Mouse (Mus musculus) neural tube, embryonic 13.5 days (tissue): ENCODE results near the gene Gm12185. TPM values are rescaled to one million over a fixed set of nuclear protein-coding genes. Genes with fewer than 3 reads are reported as not detected.
"Not testable (repeated sequence)": the region's sequence is repeated elsewhere in the genome, so short reads cannot be mapped to it uniquely, and the experiment has no call there.

ENCODE experiments used
- ATAC-seq: fragments of 200-750 bp; cut with Nextera tagmentation; 2 replicates; pipeline ENCODE4 v1.8.0; 2017; ENCODE audit warnings: low read depth, mild to moderate bottlenecking, moderate TSS enrichment, moderate library complexity
- H3K27ac ChIP-seq: fragments of 300-500 bp; sonication (generic); replicated peaks from 2 replicates; pipeline ENCODE4 v1.5.1; 2015; ENCODE audit warnings: moderate library complexity, mild to moderate bottlenecking, inconsistent platforms
- H3K27me3 ChIP-seq: fragments of 300-500 bp; sonication (generic); 2 replicates; pipeline ENCODE4 v1.6.1; 2015; ENCODE audit warnings: mild to moderate bottlenecking, inconsistent platforms
- H3K36me3 ChIP-seq: fragments of 300-500 bp; sonication (generic); 2 replicates; pipeline ENCODE4 v1.6.1; 2015; ENCODE audit warnings: mild to moderate bottlenecking, inconsistent platforms
- H3K4me1 ChIP-seq: fragments of 300-500 bp; sonication (generic); replicated peaks from 2 replicates; pipeline ENCODE4 v1.6.1; 2015; ENCODE audit warnings: inconsistent platforms
- H3K4me2 ChIP-seq: fragments of 300-500 bp; sonication (generic); 2 replicates; pipeline ENCODE4 v1.6.1; 2015; ENCODE audit warnings: inconsistent platforms, mild to moderate bottlenecking, moderate library complexity
- H3K4me3 ChIP-seq: fragments of 300-500 bp; sonication (generic); 2 replicates; pipeline ENCODE4 v1.5.1; 2015; ENCODE audit warnings: mild to moderate bottlenecking, inconsistent platforms
- H3K9ac ChIP-seq: fragments of 300-500 bp; sonication (generic); 2 replicates; pipeline ENCODE4 v1.6.1; 2015; ENCODE audit warnings: moderate library complexity, mild to moderate bottlenecking, inconsistent platforms
- H3K9me3 ChIP-seq: fragments of 300-500 bp; sonication (generic); 2 replicates; pipeline ENCODE4 v1.6.1; 2016; ENCODE audit warnings: inconsistent platforms
- WGBS: fragments of 180-500 bp; shearing (Covaris S2); methylation state at CpG from one replicate; pipeline ENCODE4 v1.1.7; 2015; 5-methylcytosine and 5-hydroxymethylcytosine counted together
- polyA plus RNA-seq: library from polyadenylated mRNA; unstranded; fragments of >200 nt; fragmentation: Nextera tagmentation; extraction: Ambion mirVana; gene quantifications from 2 replicates; pipeline ENCODE4 v1.2.1, GENCODE M21; 2015

Gm12185 gene
- not detected in 2 replicates for polyA plus RNA-seq

GRCm38 (mm10) chr11:48991740-48992520, at the start of gene Gm12185:
Gene Gm12185 (minus strand): TSS chr11:48992226.
- H3K4me3 ChIP-seq, H3K36me3 ChIP-seq, H3K9me3 ChIP-seq, ATAC-seq, H3K27me3 ChIP-seq, H3K4me1 ChIP-seq, H3K27ac ChIP-seq, H3K9ac ChIP-seq, H3K4me2 ChIP-seq: not testable (repeated sequence)
- WGBS = 79% methylated on average over 4 of the region's 4 CpGs

GRCm38 (mm10) chr11:49012074-49012473, 20.0 kb upstream of the Gm12185 start:
- H3K27ac ChIP-seq, ATAC-seq, H3K9ac ChIP-seq, H3K4me1 ChIP-seq, H3K36me3 ChIP-seq, H3K9me3 ChIP-seq, H3K4me2 ChIP-seq, H3K4me3 ChIP-seq, H3K27me3 ChIP-seq: not testable (repeated sequence)

- H3K9me3 ChIP-seq, H3K4me3 ChIP-seq, H3K27me3 ChIP-seq, H3K36me3 ChIP-seq, H3K4me1 ChIP-seq, H3K9ac ChIP-seq, ATAC-seq, H3K27ac ChIP-seq, H3K4me2 ChIP-seq: not testable (repeated sequence)
- 63% methylated on average over 1 of the region's 1 CpGs for WGBS
These were observed 14.8 kb upstream of the Gm12185 start for GRCm38 (mm10) chr11:49006785-49007184.

- not testable (repeated sequence) for H3K36me3 ChIP-seq, H3K4me1 ChIP-seq, H3K4me3 ChIP-seq, H3K9me3 ChIP-seq, H3K27me3 ChIP-seq, H3K9ac ChIP-seq, ATAC-seq, H3K4me2 ChIP-seq, H3K27ac ChIP-seq
- WGBS = 72% methylated on average over 2 of the region's 2 CpGs
These were observed 14.3 kb upstream of the Gm12185 start for GRCm38 (mm10) chr11:49006317-49006716.

GRCm38 (mm10) chr11:49000411-49000810, 8.4 kb upstream of the Gm12185 start:
- 92% methylated on average over 1 of the region's 1 CpGs for WGBS
- H3K4me1 ChIP-seq, H3K9ac ChIP-seq, H3K27ac ChIP-seq, H3K9me3 ChIP-seq, ATAC-seq, H3K36me3 ChIP-seq, H3K27me3 ChIP-seq, H3K4me2 ChIP-seq, H3K4me3 ChIP-seq: not testable (repeated sequence)

GRCm38 (mm10) chr11:48994018-48994417, 2.0 kb upstream of the Gm12185 start, which contains the start of gene Tgtp1:
Gene Tgtp1 (minus strand): TSS chr11:48994172.
- not testable (repeated sequence) for H3K9me3 ChIP-seq, H3K27me3 ChIP-seq, H3K4me3 ChIP-seq, H3K36me3 ChIP-seq, ATAC-seq, H3K9ac ChIP-seq, H3K4me2 ChIP-seq, H3K27ac ChIP-seq, H3K4me1 ChIP-seq
- WGBS = 66% methylated on average over 2 of the region's 2 CpGs

- not testable (repeated sequence) for H3K36me3 ChIP-seq, H3K4me1 ChIP-seq, H3K27me3 ChIP-seq, H3K27ac ChIP-seq, H3K9me3 ChIP-seq, H3K9ac ChIP-seq, H3K4me2 ChIP-seq, H3K4me3 ChIP-seq, ATAC-seq
- WGBS = 58% methylated on average over 10 of the region's 10 CpGs
These were observed 1.3 kb upstream of the Gm12185 start for GRCm38 (mm10) chr11:48993296-48993695.

- H3K9ac ChIP-seq, H3K4me2 ChIP-seq, H3K27ac ChIP-seq, H3K4me3 ChIP-seq, H3K9me3 ChIP-seq, ATAC-seq, H3K4me1 ChIP-seq, H3K27me3 ChIP-seq, H3K36me3 ChIP-seq: not testable (repeated sequence)
- 62% methylated on average over 2 of the region's 2 CpGs for WGBS
These were observed 2.0 kb downstream of the Gm12185 start for GRCm38 (mm10) chr11:48989981-48990380.

GRCm38 (mm10) chr11:48988219-48988618, 3.8 kb downstream of the Gm12185 start:
- not testable (repeated sequence) for H3K4me3 ChIP-seq, H3K27ac ChIP-seq, H3K27me3 ChIP-seq, H3K9me3 ChIP-seq, ATAC-seq, H3K4me1 ChIP-seq, H3K4me2 ChIP-seq, H3K36me3 ChIP-seq, H3K9ac ChIP-seq
- WGBS = 81% methylated on average over 2 of the region's 3 CpGs

GRCm38 (mm10) chr11:48982848-48983247, 9.2 kb downstream of the Gm12185 start:
- H3K4me1 ChIP-seq, H3K9me3 ChIP-seq, H3K27ac ChIP-seq, H3K4me3 ChIP-seq, ATAC-seq, H3K27me3 ChIP-seq, H3K36me3 ChIP-seq, H3K9ac ChIP-seq, H3K4me2 ChIP-seq: not testable (repeated sequence)
- no CpG with 5 or more reads among the region's 3 CpGs for WGBS

- not testable (repeated sequence) for H3K4me1 ChIP-seq, H3K9me3 ChIP-seq, H3K4me2 ChIP-seq, H3K27ac ChIP-seq, H3K27me3 ChIP-seq, H3K36me3 ChIP-seq, ATAC-seq, H3K4me3 ChIP-seq, H3K9ac ChIP-seq
- no CpG with 5 or more reads among the region's 5 CpGs for WGBS
These were observed 12.0 kb downstream of the Gm12185 start for GRCm38 (mm10) chr11:48980052-48980451.

- not testable (repeated sequence) for H3K4me1 ChIP-seq, H3K9me3 ChIP-seq, H3K4me3 ChIP-seq, H3K4me2 ChIP-seq, ATAC-seq, H3K27me3 ChIP-seq, H3K9ac ChIP-seq, H3K36me3 ChIP-seq, H3K27ac ChIP-seq
- WGBS = no CpG with 5 or more reads among the region's 3 CpGs
These were observed 12.8 kb downstream of the Gm12185 start, which contains the start of gene 9930111J21Rik1 for GRCm38 (mm10) chr11:48979251-48979650. Gene 9930111J21Rik1 (minus strand): TSS chr11:48979398.
